Mouse (Mus musculus) heart, embryonic 13.5 days (tissue): ENCODE data around the gene Arvcf. TPM values are rescaled to one million over a fixed set of nuclear protein-coding genes. Genes with fewer than 3 reads are reported as not detected.
A peak's percentile ranks its signal among the peaks of the same experiment; 100 is the strongest.

Experiments used
- ATAC-seq: fragments of 200-750 bp; cut with Nextera tagmentation; 2 replicates; pipeline ENCODE4 v1.8.0; 2017; ENCODE audit warnings: moderate TSS enrichment; ENCODE audit not compliant: insufficient number of reproducible peaks, low FRiP score, low TSS enrichment; ENCODE audit errors: extremely low read depth
- H3K27ac ChIP-seq: fragments of 300-500 bp; sonication (generic); replicated peaks from 2 replicates; pipeline ENCODE4 v1.5.1; 2015; ENCODE audit warnings: moderate library complexity, mild to moderate bottlenecking, inconsistent platforms
- H3K27me3 ChIP-seq: fragments of 300-500 bp; sonication (generic); replicated peaks from 2 replicates; pipeline ENCODE4 v1.6.1; 2015; ENCODE audit warnings: mild to moderate bottlenecking, inconsistent platforms
- H3K36me3 ChIP-seq: fragments of 300-500 bp; sonication (generic); 2 replicates; pipeline ENCODE4 v1.6.1; 2015; ENCODE audit warnings: mild to moderate bottlenecking, inconsistent platforms
- H3K4me1 ChIP-seq: fragments of 300-500 bp; sonication (generic); 2 replicates; pipeline ENCODE4 v1.6.1; 2015; ENCODE audit warnings: inconsistent platforms
- H3K4me2 ChIP-seq: fragments of 300-500 bp; sonication (generic); 2 replicates; pipeline ENCODE4 v1.6.1; 2015; ENCODE audit warnings: inconsistent platforms, mild to moderate bottlenecking, moderate library complexity
- H3K4me3 ChIP-seq: fragments of 300-500 bp; sonication (generic); 2 replicates; pipeline ENCODE4 v1.5.1; 2015; ENCODE audit warnings: moderate library complexity, mild to moderate bottlenecking, inconsistent platforms
- H3K9ac ChIP-seq: fragments of 300-500 bp; sonication (generic); 2 replicates; pipeline ENCODE4 v1.6.1; 2015; ENCODE audit warnings: inconsistent platforms, mild to moderate bottlenecking, moderate library complexity
- H3K9me3 ChIP-seq: fragments of 300-500 bp; sonication (generic); 2 replicates; pipeline ENCODE4 v1.6.1; 2016; ENCODE audit warnings: inconsistent platforms
- WGBS: fragments of 180-500 bp; shearing (Covaris S2); methylation state at CpG from one replicate; pipeline ENCODE4 v1.1.7; 2015; ENCODE audit warnings: mixed read lengths; 5-methylcytosine and 5-hydroxymethylcytosine counted together
- polyA plus RNA-seq: library from polyadenylated mRNA; unstranded; fragments of >200 nt; fragmentation: Nextera tagmentation; extraction: Ambion mirVana; gene quantifications from 2 replicates; pipeline ENCODE4 v1.2.1, GENCODE M21; 2015

Arvcf gene
- polyA plus RNA-seq, 1 experiment from 2014 or later, result 32.0 TPM

DNA sequence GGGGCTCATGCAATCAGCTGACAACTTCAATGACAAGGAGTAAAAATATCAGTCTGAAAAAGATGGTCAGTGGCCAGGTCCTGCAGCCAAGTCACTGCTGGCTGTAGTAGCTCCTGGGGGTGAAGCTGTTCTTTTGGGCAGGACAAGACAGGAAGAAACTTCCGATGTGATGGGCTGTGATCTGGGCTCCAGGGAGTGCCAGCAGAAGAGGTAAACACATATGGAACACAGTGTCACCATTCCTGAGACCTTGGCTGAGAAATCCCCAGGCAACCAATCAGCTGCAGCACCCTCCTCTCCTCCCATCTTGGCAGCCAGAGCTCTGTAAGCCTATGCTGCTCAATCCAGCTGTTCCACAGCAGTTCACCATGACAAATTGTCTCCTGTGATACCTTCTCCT lies 8.1 kb upstream of the Arvcf start:
- Histone ChIP-seq H3K9ac (no peak overlapping the region), H3K4me2 (no peak overlapping the region), H3K27me3 (no peaks in the 10 kb centered on the region), H3K36me3 (peaks cover 13% of the 10 kb centered on the region), H3K27ac (no peak overlapping the region), H3K9me3 (no peaks in the 10 kb centered on the region), H3K4me3 (no peak overlapping the region), H3K4me1 (peaks cover 54% of the 10 kb centered on the region)
- ATAC-seq, result no peak
- WGBS, result 14% methylated on average over 1 of the region's 1 CpGs

DNA sequence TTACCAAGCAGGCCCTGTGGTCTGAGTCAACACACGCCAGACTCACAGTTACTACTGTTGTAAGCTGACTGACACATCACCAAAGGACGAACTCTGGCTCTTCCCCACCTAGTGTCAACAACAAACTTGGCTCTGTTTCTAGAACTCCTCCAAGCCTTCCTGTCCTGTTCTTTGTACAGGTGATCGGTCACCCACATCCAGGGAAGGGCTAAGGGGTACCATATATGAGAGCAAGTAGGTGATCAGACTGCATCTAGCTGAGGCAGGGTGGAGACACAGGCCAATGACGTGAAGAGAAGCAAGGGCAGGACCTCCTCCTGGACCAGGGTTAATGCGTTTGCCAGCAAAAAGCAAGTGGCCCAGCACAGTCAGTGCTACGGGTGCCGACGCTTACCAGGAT lies 6.4 kb upstream of the Arvcf start:
- H3K4me2 ChIP-seq, result peak overlapping the region; percentile 95
- ATAC-seq, result no peak
- peaks cover 58% of the 10 kb centered on the region for H3K4me1 ChIP-seq
- no peak overlapping the region for H3K9ac ChIP-seq
- peaks cover 13% of the 10 kb centered on the region for H3K36me3 ChIP-seq
- WGBS, result 81% methylated on average over 8 of the region's 8 CpGs
- H3K9me3 ChIP-seq, result no peaks in the 10 kb centered on the region
- H3K27ac ChIP-seq, result no peak overlapping the region
- no peaks in the 10 kb centered on the region; the same call in 1 of the 2 replicates for H3K27me3 ChIP-seq
- no peak overlapping the region; the same call in 1 of the 2 replicates for H3K4me3 ChIP-seq

DNA sequence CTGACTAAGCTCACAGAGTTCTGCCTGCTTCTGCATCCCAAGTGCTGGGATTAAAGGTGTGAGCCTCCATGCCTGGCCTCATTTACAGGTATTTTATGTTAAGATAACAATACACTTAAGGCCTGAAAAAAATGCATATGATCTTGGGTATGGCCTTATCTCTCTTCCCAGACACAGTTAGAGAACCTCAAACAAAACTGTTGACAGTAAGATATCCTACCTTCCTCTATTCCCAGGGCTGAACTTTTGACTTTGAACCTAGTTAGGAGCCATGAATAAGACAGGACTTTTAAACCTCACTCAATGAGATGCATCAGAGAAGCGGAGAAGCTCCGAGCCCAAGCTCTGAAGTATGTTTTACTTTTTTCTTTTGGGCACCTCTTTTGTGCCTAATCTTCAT lies 5.9 kb upstream of the Arvcf start:
- Histone ChIP-seq H3K4me2 (peak overlapping the region; percentile 95), H3K9me3 (no peaks in the 10 kb centered on the region), H3K27ac (peak overlapping the region; percentile 57; the same call in 1 of the 2 replicates), H3K27me3 (no peaks in the 10 kb centered on the region; the same call in 1 of the 2 replicates), H3K4me3 (peak overlapping the region; percentile 74; the same call in 1 of the 2 replicates), H3K36me3 (peaks cover 13% of the 10 kb centered on the region), H3K9ac (0 out of 2 replicates have a peak overlapping the region, but pooled peaks have one; percentile 89), H3K4me1 (peaks cover 59% of the 10 kb centered on the region)
- no peak for ATAC-seq
- 80% methylated on average over 2 of the region's 2 CpGs for WGBS

DNA sequence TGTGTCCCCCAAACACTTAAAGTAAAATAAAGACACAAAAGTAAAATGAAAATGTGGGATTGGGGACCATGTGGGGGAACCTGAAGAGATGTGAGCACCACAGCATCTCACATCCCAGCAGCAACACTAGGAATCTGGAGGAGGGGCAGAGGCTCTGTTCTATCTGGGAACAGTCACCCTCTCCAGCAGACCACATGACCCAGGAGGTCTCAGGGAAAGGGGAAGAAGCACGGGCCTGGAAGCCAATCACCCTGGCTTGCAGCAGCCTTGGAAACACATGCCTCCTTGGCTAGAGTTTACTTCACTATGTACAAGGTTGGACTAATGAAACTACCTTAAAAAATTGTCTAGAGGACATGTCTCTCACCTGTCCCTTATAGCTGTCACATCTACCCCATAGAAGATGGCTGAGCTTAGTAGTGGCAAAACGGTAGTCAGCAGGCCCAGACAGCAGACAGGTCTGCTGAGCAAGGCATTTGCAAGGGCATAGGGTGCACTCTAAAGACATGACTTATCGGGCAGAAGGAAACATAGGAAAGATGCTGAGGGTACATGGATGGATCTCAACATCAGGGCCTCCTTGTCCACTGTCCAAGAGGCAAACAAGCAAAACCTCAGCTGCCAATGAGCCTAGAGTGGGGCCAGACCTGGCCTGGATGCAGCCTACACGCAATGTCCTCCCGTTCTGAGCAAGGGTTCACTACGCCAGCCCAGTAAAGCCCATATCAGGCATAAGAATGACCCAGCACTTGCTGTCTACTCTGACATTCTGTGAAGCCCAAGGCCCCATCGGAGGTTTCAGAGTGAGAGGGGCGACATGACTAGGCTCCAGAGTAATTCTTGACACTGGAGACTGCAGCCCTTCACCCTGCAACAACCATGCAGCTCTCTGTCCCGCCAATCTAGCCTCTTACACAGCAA lies 5.1 kb upstream of the Arvcf start:
- Histone ChIP-seq H3K4me1 (peaks cover 63% of the 10 kb centered on the region), H3K9me3 (no peaks in the 10 kb centered on the region), H3K4me2 (peak overlapping the region; percentile 95), H3K27ac (peak overlapping the region; percentile 57), H3K27me3 (no peaks in the 10 kb centered on the region; the same call in 1 of the 2 replicates), H3K4me3 (peak overlapping the region; percentile 74), H3K9ac (peak overlapping the region; percentile 89), H3K36me3 (peaks cover 5% of the 10 kb centered on the region)
- ATAC-seq, result no peak
- WGBS, result 25% methylated on average over 9 of the region's 9 CpGs

DNA sequence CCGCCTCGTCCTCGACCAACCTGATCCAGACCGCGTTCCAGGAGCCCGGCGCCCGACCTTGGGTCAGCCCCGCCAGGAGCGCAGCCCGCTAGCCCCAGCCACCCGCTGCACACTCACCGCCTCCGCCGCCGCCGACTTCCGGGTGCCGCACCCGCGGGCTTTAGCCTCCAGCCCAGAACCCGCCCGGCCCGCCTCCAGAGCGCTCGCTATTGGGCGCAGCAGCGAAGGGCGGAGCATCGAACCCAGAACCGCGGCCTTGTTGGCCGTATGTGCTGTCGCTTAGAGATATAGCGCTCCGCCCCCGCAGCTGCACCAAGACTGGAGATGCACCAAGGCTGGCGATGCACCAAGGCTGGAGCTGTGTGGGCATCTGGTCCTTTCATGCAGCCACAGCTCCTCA lies 4.2 kb upstream of the Arvcf start:
- no peaks in the 10 kb centered on the region for H3K9me3 ChIP-seq
- H3K4me3 ChIP-seq, result peak overlapping the region; percentile 74
- ATAC-seq, result peak; percentile 82
- peak overlapping the region; percentile 95 for H3K4me2 ChIP-seq
- H3K9ac ChIP-seq, result peak overlapping the region; percentile 89
- WGBS, result under 1% methylated on average over 34 of the region's 38 CpGs
- no peaks in the 10 kb centered on the region for H3K36me3 ChIP-seq
- H3K27ac ChIP-seq, result peak overlapping the region; percentile 57
- peaks cover 6% of the 10 kb centered on the region for H3K27me3 ChIP-seq
- H3K4me1 ChIP-seq, result peaks cover 69% of the 10 kb centered on the region

DNA sequence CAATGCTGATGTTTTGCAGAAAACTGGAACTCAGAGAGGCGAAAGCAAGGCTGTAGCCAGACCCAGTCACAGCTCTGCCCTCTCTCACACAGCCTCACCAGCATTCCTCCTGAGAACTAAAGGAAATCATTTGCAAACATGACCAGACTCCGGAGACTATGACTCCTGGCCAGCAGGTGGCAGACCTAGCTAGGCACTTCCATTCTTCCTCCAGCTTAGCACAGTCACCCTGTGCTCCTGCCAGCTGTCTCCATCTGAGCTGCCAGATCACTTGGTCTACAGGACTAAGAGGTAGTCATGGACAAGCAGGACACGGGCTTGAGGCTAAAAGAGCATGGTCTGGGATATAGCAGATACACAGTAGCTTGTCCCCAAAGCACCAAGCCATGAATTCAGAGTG lies 2.7 kb upstream of the Arvcf start:
- ATAC-seq, result no peak
- H3K9me3 ChIP-seq, result no peaks in the 10 kb centered on the region

DNA sequence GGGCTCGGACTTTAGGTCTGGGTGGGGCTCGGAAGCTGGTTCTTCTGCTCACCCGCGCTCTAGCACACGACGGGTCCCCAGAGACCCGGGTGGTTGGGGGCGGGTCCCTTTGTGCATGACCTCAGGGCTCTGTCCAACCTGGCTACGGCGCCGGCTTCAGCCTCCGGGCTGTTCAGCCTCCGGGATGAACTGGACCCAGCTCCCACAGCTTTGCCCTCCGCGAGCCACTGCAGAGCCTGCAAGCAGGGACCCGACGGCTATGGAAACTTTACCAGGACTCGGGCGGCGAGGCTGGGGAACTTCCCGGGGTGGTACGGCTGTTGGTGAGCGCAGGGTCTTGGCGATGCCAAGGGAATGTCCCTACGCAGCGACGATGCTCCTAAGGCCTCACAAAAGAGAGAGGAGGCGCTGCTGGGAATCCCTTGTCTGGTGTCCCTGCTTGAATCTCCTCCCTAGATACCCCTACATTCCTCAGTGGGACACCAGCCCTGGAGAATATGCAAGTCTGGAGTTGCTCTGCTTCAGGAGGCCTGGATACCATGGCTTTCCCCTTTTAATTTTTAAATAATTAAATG lies 706 bp downstream of the Arvcf start:
- Histone ChIP-seq H3K9ac (peak overlapping the region; percentile 83), H3K27ac (no peak overlapping the region), H3K4me2 (peak overlapping the region; percentile 96), H3K9me3 (no peaks in the 10 kb centered on the region), H3K36me3 (no peaks in the 10 kb centered on the region), H3K4me1 (peaks cover 35% of the 10 kb centered on the region), H3K27me3 (peaks cover 31% of the 10 kb centered on the region), H3K4me3 (peak overlapping the region; percentile 73)
- WGBS, result 2% methylated on average over 28 of the region's 28 CpGs
- ATAC-seq, result no peak

More for the DNA sequence above, 2.7 kb upstream of the Arvcf start:
- WGBS, result 3% methylated on average over 3 of the region's 3 CpGs
- Histone ChIP-seq H3K9ac (no peak overlapping the region), H3K27me3 (peaks cover 21% of the 10 kb centered on the region), H3K4me2 (no peak overlapping the region), H3K27ac (no peak overlapping the region), H3K4me3 (no peak overlapping the region), H3K36me3 (no peaks in the 10 kb centered on the region), H3K4me1 (peaks cover 61% of the 10 kb centered on the region)

DNA sequence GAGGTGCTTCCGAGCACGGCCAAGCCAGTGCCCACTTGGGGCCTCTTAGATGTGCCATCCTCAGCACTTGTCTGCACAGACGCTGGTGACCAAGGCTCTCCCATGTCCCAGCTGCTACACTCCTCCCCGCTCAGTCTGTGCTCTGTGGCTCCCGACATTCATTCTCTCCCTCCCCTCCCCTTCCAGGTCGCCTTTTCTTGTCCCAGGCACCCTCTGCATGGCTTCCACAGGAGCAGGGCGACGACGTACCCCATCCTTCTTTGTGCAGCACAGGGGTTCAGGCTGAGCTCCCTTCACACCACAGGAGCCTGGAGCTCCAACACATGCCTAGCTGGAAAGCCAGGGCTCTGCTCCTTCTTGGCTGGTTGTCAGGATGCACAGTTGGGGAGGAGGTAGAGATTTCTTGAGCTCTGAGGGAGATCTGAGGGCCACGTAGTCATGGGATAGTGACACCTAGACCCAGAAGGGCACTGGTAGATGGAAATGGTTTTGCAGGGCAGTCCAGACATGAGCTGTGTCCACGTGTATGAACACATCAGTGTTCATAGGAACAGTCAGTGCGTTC lies 1.9 kb downstream of the Arvcf start:
- Histone ChIP-seq H3K4me2 (no peak overlapping the region), H3K36me3 (no peaks in the 10 kb centered on the region), H3K4me1 (peaks cover 27% of the 10 kb centered on the region), H3K27me3 (peaks cover 31% of the 10 kb centered on the region), H3K9ac (no peak overlapping the region), H3K9me3 (no peaks in the 10 kb centered on the region), H3K27ac (no peak overlapping the region), H3K4me3 (no peak overlapping the region)
- no peak for ATAC-seq
- WGBS, result 70% methylated on average over 12 of the region's 12 CpGs

DNA sequence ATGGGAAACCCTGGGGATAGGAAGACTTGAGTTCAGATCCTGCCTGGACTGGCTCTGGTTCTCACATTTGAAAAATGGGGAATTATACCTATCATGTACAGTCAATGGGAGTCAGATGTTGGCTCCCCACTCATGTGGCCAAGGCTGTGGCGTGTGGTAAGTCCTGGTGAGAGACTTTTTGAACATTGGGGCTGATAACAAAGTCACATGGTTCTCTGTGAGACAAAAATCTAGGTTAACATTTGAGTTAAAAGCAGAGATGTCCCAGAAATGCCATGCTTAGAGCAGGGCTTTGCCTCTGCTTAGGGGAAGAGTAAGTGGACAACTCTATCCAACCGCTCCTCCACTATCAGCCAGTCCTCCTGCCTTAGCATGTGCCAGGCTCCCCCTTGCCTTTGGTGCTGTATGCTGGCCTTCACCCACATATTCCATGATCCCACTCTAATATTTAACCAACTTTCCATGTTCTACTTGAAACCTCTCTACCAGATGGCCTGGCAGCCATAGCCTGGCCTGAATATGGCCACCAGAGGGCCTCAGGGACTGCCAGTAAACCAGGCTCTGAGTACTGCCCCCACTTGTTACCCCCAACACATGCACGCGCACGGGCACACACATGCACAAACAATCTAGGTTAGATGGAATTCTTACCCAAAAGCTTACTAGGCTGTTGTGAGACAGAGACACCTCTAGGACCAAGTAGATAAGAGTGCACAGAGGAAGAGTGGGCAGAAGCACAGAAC lies 3.5 kb downstream of the Arvcf start:
- no peak for ATAC-seq
- WGBS, result 55% methylated on average over 5 of the region's 5 CpGs
- Histone ChIP-seq H3K4me3 (no peak overlapping the region), H3K9me3 (no peaks in the 10 kb centered on the region), H3K4me1 (peaks cover 21% of the 10 kb centered on the region), H3K9ac (no peak overlapping the region), H3K4me2 (no peak overlapping the region), H3K36me3 (no peaks in the 10 kb centered on the region), H3K27ac (no peak overlapping the region), H3K27me3 (peaks cover 31% of the 10 kb centered on the region)

DNA sequence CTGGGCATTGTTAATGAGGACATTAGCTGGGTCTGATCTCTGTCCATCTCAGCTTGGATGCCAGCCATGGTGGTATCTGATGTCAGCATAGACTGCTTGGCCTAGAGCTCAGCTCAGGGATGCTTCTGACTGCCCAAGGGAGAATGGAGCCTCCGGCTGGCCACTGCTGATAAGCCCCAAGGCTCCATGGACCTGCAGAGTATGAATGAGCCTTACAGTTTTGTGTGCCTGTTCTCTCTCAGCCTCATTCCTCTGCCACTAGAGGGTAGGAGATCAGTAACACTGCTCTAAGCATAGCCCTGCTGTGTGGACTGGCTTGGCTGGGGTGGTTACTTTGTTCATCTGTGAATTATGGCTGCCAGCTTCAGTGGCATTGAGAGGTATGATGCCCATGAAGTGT lies 5.1 kb downstream of the Arvcf start:
- no peaks in the 10 kb centered on the region for H3K36me3 ChIP-seq
- H3K9ac ChIP-seq, result no peak overlapping the region
- WGBS, result 26% methylated on average over 1 of the region's 1 CpGs
- H3K27ac ChIP-seq, result no peak overlapping the region
- peaks cover 8% of the 10 kb centered on the region; the same call in 1 of the 2 replicates for H3K4me1 ChIP-seq
- H3K4me2 ChIP-seq, result no peak overlapping the region
- H3K4me3 ChIP-seq, result no peak overlapping the region
- H3K27me3 ChIP-seq, result peaks cover 31% of the 10 kb centered on the region
- ATAC-seq, result no peak
- no peaks in the 10 kb centered on the region for H3K9me3 ChIP-seq

DNA sequence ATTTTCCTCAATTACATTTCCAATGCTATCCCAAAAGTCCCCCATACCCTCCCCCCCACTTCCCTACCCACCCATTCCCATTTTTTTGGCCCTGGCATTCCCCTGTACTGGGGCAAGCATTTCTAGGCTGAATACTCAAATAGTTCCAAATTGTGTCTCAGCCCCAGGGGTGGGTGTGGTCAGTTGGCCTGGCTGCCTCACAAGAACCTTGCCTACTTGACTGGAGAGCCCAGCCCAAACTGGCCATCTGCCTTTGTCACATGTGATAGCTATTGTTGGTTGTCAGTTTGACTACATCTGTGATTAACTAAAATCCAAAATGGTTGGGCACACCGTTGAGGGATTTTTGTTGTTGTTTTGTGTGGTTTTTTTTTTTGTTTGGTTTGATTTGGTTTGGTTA lies 9.0 kb downstream of the Arvcf start:
- no peaks in the 10 kb centered on the region; the same call in 1 of the 2 replicates for H3K4me1 ChIP-seq
- no peak for ATAC-seq
- H3K27ac ChIP-seq, result no peak overlapping the region
- no peak overlapping the region for H3K4me3 ChIP-seq
- no peak overlapping the region for H3K9ac ChIP-seq
- H3K9me3 ChIP-seq, result no peaks in the 10 kb centered on the region
- no peak overlapping the region for H3K4me2 ChIP-seq
- H3K27me3 ChIP-seq, result no peaks in the 10 kb centered on the region
- WGBS, result 76% methylated on average over 1 of the region's 1 CpGs
- no peaks in the 10 kb centered on the region for H3K36me3 ChIP-seq
